Mouse (Mus musculus): Measurements from ENCODE around the gene Xylt1.

DNA sequence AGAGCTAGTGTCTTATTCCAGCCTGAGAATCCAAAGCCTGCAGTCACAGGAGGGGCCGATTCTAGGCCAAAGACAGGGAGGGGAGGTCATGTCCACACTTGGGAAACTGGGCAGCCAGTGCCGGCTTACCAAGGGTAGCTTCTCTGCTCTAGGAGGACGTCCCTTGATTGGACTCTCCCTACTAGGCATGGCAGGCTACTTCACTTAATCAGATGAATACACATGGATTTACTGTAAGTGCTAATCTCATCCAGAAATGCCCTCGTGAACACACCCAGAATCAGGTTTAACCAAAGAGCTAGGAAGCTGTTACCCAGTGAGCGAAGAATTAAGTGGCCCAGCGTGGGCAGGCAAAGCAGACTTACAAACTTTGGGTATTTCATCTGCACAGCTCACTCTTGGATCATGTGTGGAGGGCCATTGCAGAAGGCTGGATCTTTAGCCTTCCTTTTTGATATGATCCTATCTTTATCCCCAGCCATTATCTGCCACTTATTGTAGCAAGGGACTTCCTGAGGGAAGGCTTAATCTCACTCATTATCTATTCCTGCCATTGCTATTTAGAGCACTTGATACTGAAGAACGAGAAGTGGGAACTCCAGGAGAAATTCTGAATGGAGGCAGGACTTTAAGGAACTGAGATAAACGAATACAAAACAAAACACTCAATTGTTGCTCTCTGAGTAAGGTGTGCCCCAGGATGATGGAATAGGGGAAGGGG lies 28.6 kb downstream of the Xylt1 start:
- TF ChIP-seq CTCF (IDR thresholded peaks at IDR 0.05; ENCODE audit: control insufficient read depth, insufficient read depth, low read length) (no peak), POLR2A (IDR thresholded peaks at IDR 0.05; ENCODE audit: borderline replicate concordance, control insufficient read depth, low read depth, low read length) (no peak)
